ENCODE assay signal across 8 mouse cellular contexts in genomic region chr11:80301316-80302045, GRCm38 (mm10). TPM values are rescaled to one million over a fixed set of nuclear protein-coding genes. Genes with fewer than 3 reads are reported as not detected.
DNase-seq lines count a peak whose midpoint lies in the region; ATAC-seq and TF ChIP-seq lines count a peak whose summit lies in the region.

No protein-coding gene starts in this region.

- peak; percentile 26 for DNase-seq in ovary, postnatal 10 days (ENCODE audit: low spot score)
- DNase-seq in ovary, adult 18-20 months (ENCODE audit: low spot score): no peak
- peak; percentile 30 for DNase-seq in cerebellum, adult 9-11 months
- peak; percentile 74 for DNase-seq in gastrocnemius, postnatal 10 days
- DNase-seq in liver, adult 2 months (ENCODE audit: extremely low read depth, low read depth, low spot score): no peak
- peak; percentile 81 for DNase-seq in midbrain, postnatal 0 days (ENCODE audit: low spot score)
- DNase-seq in thymus, adult 18-20 months: peak; percentile 19 to 31

- TF ChIP-seq POLR2A in liver, adult 2 months (IDR thresholded peaks at IDR 0.05; ENCODE audit: extremely low read depth, insufficient read depth, low read length): no peak

- H3K79me2 ChIP-seq in liver, adult 2 months (ENCODE audit: control insufficient read depth, insufficient read depth, low read length): no peaks in the 10 kb centered on the region

- ATAC-seq in hindbrain, embryonic 15.5 days (ENCODE audit: low FRiP score, low read depth): peak; percentile 36
- ATAC-seq in midbrain, postnatal 0 days (ENCODE audit: low FRiP score): peak; percentile 28; the same call in 1 of the 2 replicates

- no peaks in the 10 kb centered on the region for H3K9me3 ChIP-seq in hindbrain, embryonic 15.5 days
- no peaks in the 10 kb centered on the region for H3K9me3 ChIP-seq in midbrain, postnatal 0 days (ENCODE audit: low read length)

- H3K4me3 ChIP-seq in hindbrain, embryonic 15.5 days: peak overlapping the region; percentile 57
- peak overlapping the region; percentile 62 for H3K4me3 ChIP-seq in liver, adult 2 months (ENCODE audit: insufficient read depth, low read depth, low read length)
- peak overlapping the region; percentile 72 for H3K4me3 ChIP-seq in midbrain, postnatal 0 days (ENCODE audit: low read depth, low read length)

- peaks cover 41% of the 10 kb centered on the region for H3K4me1 ChIP-seq in hindbrain, embryonic 15.5 days (replicated peaks)
- peaks cover 11% of the 10 kb centered on the region for H3K4me1 ChIP-seq in liver, adult 2 months (ENCODE audit: control insufficient read depth, insufficient read depth, low read length)
- H3K4me1 ChIP-seq in midbrain, postnatal 0 days (ENCODE audit: insufficient read depth, low read length): peaks cover 2% of the 10 kb centered on the region; the same call in 1 of the 2 replicates

- peak overlapping the region; percentile 66 for H3K9ac ChIP-seq in hindbrain, embryonic 15.5 days
- H3K9ac ChIP-seq in liver, adult 2 months (ENCODE audit: low read depth, low read length): peak overlapping the region; percentile 69
- H3K9ac ChIP-seq in midbrain, postnatal 0 days (replicated peaks; ENCODE audit: low read length, poor library complexity, severe bottlenecking): peak overlapping the region; percentile 55

- H3K36me3 ChIP-seq in hindbrain, embryonic 15.5 days: no peaks in the 10 kb centered on the region
- no peaks in the 10 kb centered on the region for H3K36me3 ChIP-seq in liver, adult 2 months (ENCODE audit: control insufficient read depth, insufficient read depth, low read length)
- H3K36me3 ChIP-seq in midbrain, postnatal 0 days (ENCODE audit: insufficient read depth, low read length): no peaks in the 10 kb centered on the region

- no peaks in the 10 kb centered on the region for H3K27me3 ChIP-seq in hindbrain, embryonic 15.5 days
- peaks cover 18% of the 10 kb centered on the region for H3K27me3 ChIP-seq in liver, adult 2 months (ENCODE audit: control insufficient read depth, insufficient read depth, low read length)
- no peaks in the 10 kb centered on the region for H3K27me3 ChIP-seq in midbrain, postnatal 0 days (ENCODE audit: insufficient read depth, low read length)

- 0 out of 2 replicates have a peak, but pooled peaks have one; percentile 9 for TF ChIP-seq CTCF in liver, adult 2 months (IDR thresholded peaks at IDR 0.05; ENCODE audit: low read depth, low read length)
- TF ChIP-seq CTCF in midbrain, postnatal 0 days (IDR thresholded peaks at IDR 0.05): peak; percentile 52

- H3K27ac ChIP-seq in hindbrain, embryonic 15.5 days (replicated peaks): peak overlapping the region; percentile 60
- H3K27ac ChIP-seq in liver, adult 2 months (replicated peaks; ENCODE audit: insufficient read depth, low read depth, low read length): no peak overlapping the region
- H3K27ac ChIP-seq in midbrain, postnatal 0 days (ENCODE audit: low read depth, low read length): no peak overlapping the region

- peak overlapping the region; percentile 100 for H3K4me2 ChIP-seq in hindbrain, embryonic 15.5 days
- peak overlapping the region; percentile 100 for H3K4me2 ChIP-seq in midbrain, postnatal 0 days (ENCODE audit: low read depth, low read length, poor library complexity, severe bottlenecking)

- WGBS in hindbrain, embryonic 15.5 days: under 1% methylated on average over 53 of the region's 53 CpGs
- 1% methylated on average over 51 of the region's 53 CpGs for whole genome bisulfite sequencing in liver, adult 2 months
- under 1% methylated on average over 50 of the region's 53 CpGs for WGBS in midbrain, postnatal 0 days

RNA-seq across cellular contexts. Expression of gene Rhbdl3, which starts 0.8 kb away (rescaled TPM):
- 10 to 100 TPM; 11.3 to 14.0 TPM for total RNA-seq in gastrocnemius, postnatal 10 days (2021)
- 6.9 and 8.1 TPM in 2 replicates for polyA plus RNA-seq in hindbrain, embryonic 15.5 days (2015; fragmentation: Nextera tagmentation; extraction: Ambion mirVana)
- total RNA-seq in liver, adult 2 months (2014; rRNA removed): 0.09 and 0.13 TPM in 2 replicates
- 0.02 and 0.06 TPM in 2 replicates for polyA plus RNA-seq in liver, adult 2 months (2012; rRNA removed)
- 1.9 and 5.7 TPM in 2 replicates for total RNA-seq in midbrain, postnatal 0 days (2014; rRNA removed)
- 1.4 and 1.7 TPM in 2 replicates for polyA plus RNA-seq in midbrain, postnatal 0 days (2015; fragmentation: Nextera tagmentation; extraction: Ambion mirVana)

Comparison
In these comparisons a context has a peak if more than half of its experiments do, and no peak if none do; other contexts are left out.
1. DNase-seq: peak in ovary, postnatal 10 days (single experiment), cerebellum, adult 9-11 months (single experiment), gastrocnemius, postnatal 10 days (single experiment), midbrain, postnatal 0 days (single experiment) and thymus, adult 18-20 months (2 of 2); none in ovary, adult 18-20 months (single experiment) and liver, adult 2 months (single experiment).
2. Peak in every context shown above with its lines, with median percentiles within 50 percentile points of each other: H3K4me3 ChIP-seq and H3K9ac ChIP-seq.